Mouse (Mus musculus): Measurements from ENCODE around the gene Ttc39b. TPM values are rescaled to one million over a fixed set of nuclear protein-coding genes. Genes with fewer than 3 reads are reported as not detected.

Ttc39b gene
- polyA plus RNA-seq, 1 experiment from 2014 or later, result 15.7 TPM

DNA sequence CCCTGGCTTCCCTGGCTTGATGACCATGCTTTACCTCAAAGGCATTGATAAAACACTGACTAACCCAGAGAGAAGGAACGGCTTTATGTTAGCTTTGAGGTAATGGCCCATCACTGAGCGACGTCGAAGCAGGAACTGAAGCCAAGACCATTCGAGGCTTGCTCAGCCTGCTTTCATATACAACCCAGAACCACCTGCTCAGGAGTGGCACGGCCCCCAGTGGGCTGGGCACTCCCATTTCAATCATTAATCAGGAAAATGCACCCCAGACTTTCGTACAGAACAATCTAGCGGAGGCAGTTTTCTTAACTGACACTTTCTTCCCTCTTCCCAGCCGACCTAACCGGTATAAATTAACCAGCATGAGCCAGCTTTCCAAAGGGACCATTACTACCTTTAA is 13.1 kb downstream of the Ttc39b start:
- Histone ChIP-seq H3K9ac (ENCODE audit: low read length) (no peak overlapping the region), H3K36me3 (ENCODE audit: control insufficient read depth, insufficient read depth, low read length) (no peaks in the 10 kb centered on the region), H3K4me2 (replicated peaks; ENCODE audit: low read depth) (no peak overlapping the region), H3K4me3 (ENCODE audit: low read depth, low read length) (no peak overlapping the region), H3K27me3 (ENCODE audit: control insufficient read depth, insufficient read depth, low read length) (no peaks in the 10 kb centered on the region), H3K9me3 (ENCODE audit: control insufficient read depth, low read length) (no peaks in the 10 kb centered on the region), H3K27ac (replicated peaks) (peak overlapping the region; percentile 45), H3K4me1 (replicated peaks; ENCODE audit: control insufficient read depth, insufficient read depth) (peaks cover 11% of the 10 kb centered on the region; the same call in 1 of the 2 replicates)
- ATAC-seq (ENCODE audit: low FRiP score, low TSS enrichment) (peak; percentile 44), DNase-seq (ENCODE audit: low spot score) (peak; percentile 58)
- 53% methylated on average over 10 of the region's 10 CpGs for WGBS
- TF ChIP-seq CTCF (IDR thresholded peaks at IDR 0.05; ENCODE audit: low read depth) (no peak), EP300 (optimal IDR thresholded peaks at IDR 0.05) (no peak)

DNA sequence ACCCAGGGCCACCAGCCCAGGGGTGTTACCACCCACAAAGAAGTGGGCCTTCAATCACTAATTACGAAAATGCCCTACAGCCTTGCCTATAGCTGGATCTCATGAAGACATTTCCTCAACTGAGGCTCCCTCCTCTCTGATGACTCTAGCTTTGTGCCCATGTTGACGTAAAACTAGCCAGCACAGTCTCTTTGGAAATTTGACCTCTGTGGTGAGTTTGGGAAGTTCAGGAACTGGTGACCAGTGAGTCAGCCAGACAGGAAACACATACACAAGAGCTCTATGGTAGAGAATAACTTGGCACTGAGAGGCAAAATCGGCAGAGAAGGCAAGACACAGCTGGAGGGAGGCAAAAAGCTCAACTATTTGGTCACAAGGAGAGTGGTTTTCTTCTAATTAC is 15.1 kb downstream of the Ttc39b start:
- Histone ChIP-seq H3K36me3 (ENCODE audit: control insufficient read depth, insufficient read depth, low read length) (no peaks in the 10 kb centered on the region), H3K9ac (ENCODE audit: low read length) (no peak overlapping the region), H3K4me2 (replicated peaks; ENCODE audit: low read depth) (no peak overlapping the region), H3K27me3 (ENCODE audit: control insufficient read depth, insufficient read depth, low read length) (no peaks in the 10 kb centered on the region), H3K9me3 (ENCODE audit: control insufficient read depth, low read length) (no peaks in the 10 kb centered on the region), H3K4me3 (ENCODE audit: low read depth, low read length) (no peak overlapping the region), H3K27ac (replicated peaks) (peak overlapping the region; percentile 85), H3K4me1 (replicated peaks; ENCODE audit: control insufficient read depth, insufficient read depth) (0 out of 2 replicates have a peak, but pooled peaks cover 6% of the 10 kb centered on the region)
- DNase-seq (ENCODE audit: low spot score), result no peak
- no peak for TF ChIP-seq EP300 (optimal IDR thresholded peaks at IDR 0.05)
- no peak for TF ChIP-seq CTCF (IDR thresholded peaks at IDR 0.05; ENCODE audit: low read depth)
- WGBS, result 69% methylated on average over 3 of the region's 3 CpGs
- peak; percentile 58; the same call in 1 of the 2 replicates for ATAC-seq (ENCODE audit: low FRiP score, low TSS enrichment)

DNA sequence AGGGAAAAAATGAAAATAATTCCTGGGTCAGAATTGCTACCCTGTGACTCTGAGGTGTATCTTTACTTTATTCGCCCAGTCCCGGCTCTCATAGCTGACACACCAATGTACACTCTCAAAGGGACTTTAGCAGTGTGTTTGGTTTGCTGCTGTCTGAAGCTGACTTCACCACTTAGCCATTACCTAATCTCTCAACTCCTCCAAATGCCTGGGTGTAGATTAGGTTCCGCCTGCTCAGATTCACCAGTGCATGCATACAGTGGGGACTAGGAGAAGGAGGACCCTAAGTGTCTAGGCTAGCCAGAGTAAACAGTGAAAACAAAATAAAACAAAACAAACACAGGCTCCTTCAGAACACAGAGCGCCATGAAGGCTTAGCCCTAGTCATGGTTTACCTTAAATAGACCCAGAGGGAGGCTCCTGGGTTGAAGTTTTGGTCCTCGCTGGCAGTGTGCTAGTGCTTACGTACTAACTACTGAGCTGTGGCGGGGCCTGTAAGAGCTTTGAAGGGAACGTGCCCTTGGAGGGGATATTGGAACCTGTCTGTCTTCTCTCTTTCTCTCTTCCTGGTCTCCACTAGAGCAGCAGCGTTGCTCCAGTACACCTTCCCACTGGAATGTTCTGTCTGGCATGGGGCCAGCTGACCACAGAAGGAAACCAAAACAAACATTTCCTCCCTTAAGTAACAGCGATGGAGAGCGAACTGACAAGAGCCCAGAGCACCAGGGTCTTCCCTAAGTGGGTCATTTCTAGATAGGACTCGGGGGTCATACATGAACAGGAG is 16.2 kb downstream of the Ttc39b start:
- peak; percentile 76 for DNase-seq (ENCODE audit: low spot score)
- Histone ChIP-seq H3K9me3 (ENCODE audit: control insufficient read depth, low read length) (no peaks in the 10 kb centered on the region), H3K4me2 (replicated peaks; ENCODE audit: low read depth) (no peak overlapping the region), H3K9ac (ENCODE audit: low read length) (no peak overlapping the region), H3K36me3 (ENCODE audit: control insufficient read depth, insufficient read depth, low read length) (no peaks in the 10 kb centered on the region), H3K27me3 (ENCODE audit: control insufficient read depth, insufficient read depth, low read length) (no peaks in the 10 kb centered on the region), H3K27ac (replicated peaks) (peak overlapping the region; percentile 85), H3K4me3 (ENCODE audit: low read depth, low read length) (no peak overlapping the region), H3K4me1 (replicated peaks; ENCODE audit: control insufficient read depth, insufficient read depth) (0 out of 2 replicates have a peak, but pooled peaks cover 6% of the 10 kb centered on the region)
- ATAC-seq (ENCODE audit: low FRiP score, low TSS enrichment), result peak; percentile 83
- WGBS, result 39% methylated on average over 12 of the region's 12 CpGs
- TF ChIP-seq CTCF (IDR thresholded peaks at IDR 0.05; ENCODE audit: low read depth), result no peak

DNA sequence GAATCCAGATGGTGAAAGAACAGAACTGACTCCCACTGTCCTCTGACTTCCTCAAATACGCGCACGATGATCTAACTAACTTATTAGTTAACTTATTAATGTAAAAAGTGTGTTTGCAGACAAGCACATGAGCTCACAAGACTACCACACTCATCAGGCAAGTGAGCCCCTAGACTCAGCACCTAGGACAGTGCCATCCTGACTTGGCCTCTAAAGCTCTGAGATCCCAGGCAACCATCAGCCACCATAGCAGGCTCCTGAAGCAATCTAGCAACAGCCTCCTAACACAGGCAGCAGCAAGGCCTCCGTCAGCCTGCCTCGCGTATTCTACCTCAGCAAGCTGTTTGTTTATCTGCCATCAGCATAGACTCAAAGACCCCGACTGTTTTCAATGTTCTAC is 17.2 kb downstream of the Ttc39b start:
- Histone ChIP-seq H3K9ac (ENCODE audit: low read length) (no peak overlapping the region), H3K4me3 (ENCODE audit: low read depth, low read length) (no peak overlapping the region), H3K36me3 (ENCODE audit: control insufficient read depth, insufficient read depth, low read length) (no peaks in the 10 kb centered on the region), H3K27me3 (ENCODE audit: control insufficient read depth, insufficient read depth, low read length) (no peaks in the 10 kb centered on the region), H3K9me3 (ENCODE audit: control insufficient read depth, low read length) (no peaks in the 10 kb centered on the region), H3K4me1 (replicated peaks; ENCODE audit: control insufficient read depth, insufficient read depth) (0 out of 2 replicates have a peak, but pooled peaks cover 6% of the 10 kb centered on the region), H3K27ac (replicated peaks) (no peak overlapping the region), H3K4me2 (replicated peaks; ENCODE audit: low read depth) (no peak overlapping the region)
- ATAC-seq (ENCODE audit: low FRiP score, low TSS enrichment) (no peak), DNase-seq (ENCODE audit: low spot score) (no peak)
- WGBS, result 88% methylated on average over 7 of the region's 7 CpGs
- TF ChIP-seq CTCF (IDR thresholded peaks at IDR 0.05; ENCODE audit: low read depth) (no peak), EP300 (optimal IDR thresholded peaks at IDR 0.05) (no peak)

DNA sequence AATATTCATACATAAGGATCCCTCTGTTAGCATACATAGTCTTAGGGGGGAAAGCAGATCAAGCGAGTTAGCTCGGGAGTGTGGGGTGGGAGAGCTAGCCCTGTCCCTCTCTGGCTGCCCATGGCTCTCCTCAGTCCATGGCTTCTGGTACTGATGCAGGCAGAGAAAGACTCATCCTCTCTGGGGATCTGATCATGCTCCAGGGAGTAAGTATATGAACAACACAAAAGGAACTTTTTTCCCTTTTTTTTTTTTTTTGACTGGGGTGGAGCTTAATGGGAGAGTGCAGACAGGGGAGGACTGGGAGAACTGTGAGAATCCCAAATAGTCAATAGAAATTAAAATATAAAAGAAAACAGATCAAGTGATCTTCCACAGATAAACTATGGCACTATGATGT is 19.0 kb downstream of the Ttc39b start:
- WGBS, result 90% methylated on average over 2 of the region's 2 CpGs
- H3K36me3 ChIP-seq (ENCODE audit: control insufficient read depth, insufficient read depth, low read length), result no peaks in the 10 kb centered on the region
- H3K27ac ChIP-seq (replicated peaks), result no peak overlapping the region
- no peaks in the 10 kb centered on the region for H3K9me3 ChIP-seq (ENCODE audit: control insufficient read depth, low read length)
- no peaks in the 10 kb centered on the region for H3K27me3 ChIP-seq (ENCODE audit: control insufficient read depth, insufficient read depth, low read length)
- 0 out of 2 replicates have a peak, but pooled peaks cover 6% of the 10 kb centered on the region for H3K4me1 ChIP-seq (replicated peaks; ENCODE audit: control insufficient read depth, insufficient read depth)
- TF ChIP-seq EP300 (optimal IDR thresholded peaks at IDR 0.05), result no peak
- TF ChIP-seq CTCF (IDR thresholded peaks at IDR 0.05; ENCODE audit: low read depth), result no peak
- DNase-seq (ENCODE audit: low spot score) (no peak), ATAC-seq (ENCODE audit: low FRiP score, low TSS enrichment) (no peak)
- H3K4me2 ChIP-seq (replicated peaks; ENCODE audit: low read depth), result no peak overlapping the region
- no peak overlapping the region for H3K4me3 ChIP-seq (ENCODE audit: low read depth, low read length)
- H3K9ac ChIP-seq (ENCODE audit: low read length), result no peak overlapping the region

All from stomach, postnatal 0 days (tissue).